Mouse (Mus musculus): ENCODE measurements around the gene Rab8b. TPM values are rescaled to one million over a fixed set of nuclear protein-coding genes. Genes with fewer than 3 reads are reported as not detected.
"Not testable (repeated sequence)": the region's sequence is repeated elsewhere in the genome, so short reads cannot be mapped to it uniquely, and the experiment has no call there.

Gene Rab8b
- polyA plus RNA-seq, 1 experiment from 2014 or later = 15.3 TPM

GRCm38 (mm10) chr9:66897851-66898250 lies 21.6 kb downstream of the Rab8b start:
- no peak overlapping the region for H3K27ac ChIP-seq (ENCODE audit: low read depth, low read length)
- no peaks in the 10 kb centered on the region for H3K27me3 ChIP-seq (replicated peaks; ENCODE audit: control insufficient read depth, insufficient read depth, low read length)
- no peak overlapping the region for H3K4me3 ChIP-seq (ENCODE audit: low read depth, low read length)
- no peak overlapping the region for H3K4me2 ChIP-seq (ENCODE audit: low read length)
- H3K9ac ChIP-seq (ENCODE audit: low read length) = no peak overlapping the region
- ATAC-seq (no peak), DNase-seq (ENCODE audit: low spot score) (no peak)
- H3K4me1 ChIP-seq (ENCODE audit: control insufficient read depth, insufficient read depth, low read length) = 0 out of 2 replicates have a peak, but pooled peaks cover under 1% of the 10 kb centered on the region
- H3K36me3 ChIP-seq (ENCODE audit: control insufficient read depth, insufficient read depth, low read length) = no peaks in the 10 kb centered on the region
- H3K9me3 ChIP-seq (replicated peaks; ENCODE audit: control insufficient read depth, low read length) = no peaks in the 10 kb centered on the region
- WGBS = 64% methylated on average over 5 of the region's 6 CpGs

DNA sequence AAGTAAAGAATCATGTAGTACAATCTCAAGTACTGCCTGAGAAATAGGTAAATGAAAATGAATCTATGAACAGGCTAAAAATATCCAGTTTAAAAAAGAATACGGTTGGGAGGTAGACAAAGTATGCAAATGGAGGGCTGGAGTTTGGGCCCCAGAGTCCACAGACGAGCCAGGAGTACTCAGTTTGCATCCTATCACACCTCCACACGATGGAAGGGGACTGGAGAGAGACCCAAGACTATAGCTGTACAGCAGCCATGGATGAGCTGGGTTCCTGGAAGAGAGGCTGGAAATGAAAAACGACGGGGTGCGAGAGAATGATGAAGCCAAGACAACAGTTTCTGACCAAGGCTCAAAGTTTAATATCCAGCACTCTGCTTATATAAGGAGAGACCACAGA lies 22.5 kb downstream of the Rab8b start:
- no peaks in the 10 kb centered on the region for H3K27me3 ChIP-seq (replicated peaks; ENCODE audit: control insufficient read depth, insufficient read depth, low read length)
- WGBS = 67% methylated on average over 6 of the region's 6 CpGs
- H3K4me2 ChIP-seq (ENCODE audit: low read length) = no peak overlapping the region
- ATAC-seq (no peak), DNase-seq (ENCODE audit: low spot score) (no peak)
- H3K27ac ChIP-seq (ENCODE audit: low read depth, low read length) = no peak overlapping the region
- no peaks in the 10 kb centered on the region for H3K4me1 ChIP-seq (ENCODE audit: control insufficient read depth, insufficient read depth, low read length)
- H3K9ac ChIP-seq (ENCODE audit: low read length) = no peak overlapping the region
- H3K9me3 ChIP-seq (replicated peaks; ENCODE audit: control insufficient read depth, low read length) = no peaks in the 10 kb centered on the region
- H3K4me3 ChIP-seq (ENCODE audit: low read depth, low read length) = no peak overlapping the region
- no peaks in the 10 kb centered on the region for H3K36me3 ChIP-seq (ENCODE audit: control insufficient read depth, insufficient read depth, low read length)

- Histone ChIP-seq H3K4me2 (ENCODE audit: low read length) (no peak overlapping the region), H3K4me1 (ENCODE audit: control insufficient read depth, insufficient read depth, low read length) (no peaks in the 10 kb centered on the region), H3K27me3 (replicated peaks; ENCODE audit: control insufficient read depth, insufficient read depth, low read length) (no peaks in the 10 kb centered on the region), H3K9ac (ENCODE audit: low read length) (no peak overlapping the region), H3K9me3 (replicated peaks; ENCODE audit: control insufficient read depth, low read length) (no peaks in the 10 kb centered on the region), H3K27ac (ENCODE audit: low read depth, low read length) (no peak overlapping the region), H3K4me3 (ENCODE audit: low read depth, low read length) (no peak overlapping the region), H3K36me3 (ENCODE audit: control insufficient read depth, insufficient read depth, low read length) (no peaks in the 10 kb centered on the region)
- WGBS = 80% methylated on average over 5 of the region's 5 CpGs
- DNase-seq (ENCODE audit: low spot score) = no peak
- ATAC-seq = no peak
Observed at GRCm38 (mm10) chr9:66895995-66896394, 23.5 kb downstream of the Rab8b start.

DNA sequence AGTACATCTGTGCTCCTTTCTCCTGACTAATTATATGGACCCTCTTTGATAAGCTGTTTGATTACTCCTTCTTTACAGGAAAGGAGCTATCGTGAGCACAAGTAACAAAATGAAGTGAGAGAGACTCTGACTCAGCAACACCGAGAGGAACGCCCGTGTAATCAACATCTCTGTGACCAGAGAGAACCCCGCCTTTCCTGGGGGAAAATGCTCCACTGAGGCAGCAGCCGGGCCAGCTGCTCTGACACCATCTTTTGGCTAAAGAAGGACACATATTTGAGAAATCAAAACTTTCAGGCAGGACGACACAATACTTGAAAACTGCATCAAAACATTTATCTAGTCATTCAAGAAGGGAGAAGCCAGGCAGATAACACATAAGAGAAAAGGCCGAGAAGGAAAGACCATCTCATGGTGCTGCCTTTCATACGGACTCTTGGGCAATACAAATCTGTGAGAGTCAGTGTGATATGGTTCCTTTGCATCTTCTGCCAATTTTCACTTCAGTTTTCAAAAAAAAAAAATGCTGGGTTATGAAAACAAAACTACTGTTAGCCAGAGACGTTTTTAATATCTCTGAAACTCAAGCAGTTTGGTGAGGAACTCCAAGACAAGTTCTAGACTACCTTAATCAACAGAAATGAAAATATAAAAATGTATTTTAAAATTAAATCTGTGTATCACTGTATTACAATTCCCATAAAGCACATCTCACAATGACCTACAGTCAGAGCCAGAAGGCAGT lies 24.3 kb downstream of the Rab8b start:
- Histone ChIP-seq H3K9ac (ENCODE audit: low read length) (no peak overlapping the region), H3K27ac (ENCODE audit: low read depth, low read length) (no peak overlapping the region), H3K27me3 (replicated peaks; ENCODE audit: control insufficient read depth, insufficient read depth, low read length) (no peaks in the 10 kb centered on the region), H3K36me3 (ENCODE audit: control insufficient read depth, insufficient read depth, low read length) (no peaks in the 10 kb centered on the region), H3K9me3 (replicated peaks; ENCODE audit: control insufficient read depth, low read length) (no peaks in the 10 kb centered on the region), H3K4me3 (ENCODE audit: low read depth, low read length) (no peak overlapping the region), H3K4me2 (ENCODE audit: low read length) (no peak overlapping the region), H3K4me1 (ENCODE audit: control insufficient read depth, insufficient read depth, low read length) (no peaks in the 10 kb centered on the region)
- DNase-seq (ENCODE audit: low spot score) = no peak
- no peak for ATAC-seq
- 76% methylated on average over 10 of the region's 10 CpGs for WGBS

GRCm38 (mm10) chr9:66894421-66894820 lies 25.1 kb downstream of the Rab8b start:
- 88% methylated on average over 1 of the region's 1 CpGs for WGBS
- DNase-seq (ENCODE audit: low spot score) (no peak), ATAC-seq (no peak)
- no peaks in the 10 kb centered on the region for H3K4me1 ChIP-seq (ENCODE audit: control insufficient read depth, insufficient read depth, low read length)
- H3K27me3 ChIP-seq (replicated peaks; ENCODE audit: control insufficient read depth, insufficient read depth, low read length) = no peaks in the 10 kb centered on the region
- H3K4me2 ChIP-seq (ENCODE audit: low read length) = no peak overlapping the region
- no peak overlapping the region for H3K27ac ChIP-seq (ENCODE audit: low read depth, low read length)
- H3K9me3 ChIP-seq (replicated peaks; ENCODE audit: control insufficient read depth, low read length) = no peaks in the 10 kb centered on the region
- H3K36me3 ChIP-seq (ENCODE audit: control insufficient read depth, insufficient read depth, low read length) = no peaks in the 10 kb centered on the region
- H3K9ac ChIP-seq (ENCODE audit: low read length) = no peak overlapping the region
- H3K4me3 ChIP-seq (ENCODE audit: low read depth, low read length) = no peak overlapping the region

GRCm38 (mm10) chr9:66892456-66892855 lies 27.0 kb downstream of the Rab8b start:
- not testable (repeated sequence) for H3K4me3 ChIP-seq (ENCODE audit: low read depth, low read length); H3K27me3 ChIP-seq (replicated peaks; ENCODE audit: control insufficient read depth, insufficient read depth, low read length); H3K9me3 ChIP-seq (replicated peaks; ENCODE audit: control insufficient read depth, low read length); H3K4me2 ChIP-seq (ENCODE audit: low read length); H3K9ac ChIP-seq (ENCODE audit: low read length); H3K27ac ChIP-seq (ENCODE audit: low read depth, low read length); ATAC-seq; DNase-seq (ENCODE audit: low spot score); H3K36me3 ChIP-seq (ENCODE audit: control insufficient read depth, insufficient read depth, low read length)
- WGBS = 99% methylated on average over 4 of the region's 4 CpGs
- H3K4me1 ChIP-seq (ENCODE audit: control insufficient read depth, insufficient read depth, low read length) = peaks cover 12% of the 10 kb centered on the region

DNA sequence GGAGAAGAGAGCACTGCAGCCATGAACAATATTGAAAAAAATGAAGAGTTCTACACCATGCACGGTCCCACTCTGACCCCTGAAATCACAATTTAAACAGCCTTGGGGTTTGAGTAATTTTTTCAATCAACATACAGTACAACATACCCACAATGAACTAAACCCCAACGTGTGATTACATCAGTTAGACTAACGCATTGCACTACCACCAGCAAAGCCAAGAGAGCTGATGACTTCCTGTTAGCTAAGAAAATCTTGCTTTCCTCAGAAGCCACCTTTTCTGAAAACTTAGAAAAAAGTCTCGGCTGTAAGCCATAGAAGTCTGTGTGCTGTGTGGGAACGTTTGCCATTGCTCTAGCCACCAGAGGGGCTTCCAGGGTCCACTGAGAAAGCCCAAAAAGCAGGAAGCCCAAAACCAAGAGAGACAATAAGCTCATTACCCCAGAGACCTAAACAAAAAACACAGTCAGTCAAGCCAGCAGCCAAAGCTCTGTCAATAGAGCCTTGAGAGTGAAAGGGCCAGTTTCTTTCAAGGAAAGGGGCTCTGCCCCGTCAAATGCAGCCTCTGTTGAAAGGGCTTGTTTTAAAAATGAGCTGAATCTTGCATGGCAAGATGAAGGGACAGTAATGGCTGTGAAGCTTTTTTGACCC lies 31.4 kb downstream of the Rab8b start:
- Histone ChIP-seq H3K9me3 (replicated peaks; ENCODE audit: control insufficient read depth, low read length) (no peaks in the 10 kb centered on the region), H3K4me1 (ENCODE audit: control insufficient read depth, insufficient read depth, low read length) (peaks cover 18% of the 10 kb centered on the region), H3K9ac (ENCODE audit: low read length) (no peak overlapping the region), H3K4me2 (ENCODE audit: low read length) (no peak overlapping the region), H3K4me3 (ENCODE audit: low read depth, low read length) (no peak overlapping the region), H3K27ac (ENCODE audit: low read depth, low read length) (no peak overlapping the region), H3K27me3 (replicated peaks; ENCODE audit: control insufficient read depth, insufficient read depth, low read length) (no peaks in the 10 kb centered on the region), H3K36me3 (ENCODE audit: control insufficient read depth, insufficient read depth, low read length) (no peaks in the 10 kb centered on the region)
- DNase-seq (ENCODE audit: low spot score) = peak; percentile 62
- WGBS = 17% methylated on average over 6 of the region's 6 CpGs
- no peak for ATAC-seq

GRCm38 (mm10) chr9:66887301-66887902 lies 32.1 kb downstream of the Rab8b start:
- WGBS = 20% methylated on average over 8 of the region's 8 CpGs
- Histone ChIP-seq H3K9ac (ENCODE audit: low read length) (no peak overlapping the region), H3K27me3 (replicated peaks; ENCODE audit: control insufficient read depth, insufficient read depth, low read length) (no peaks in the 10 kb centered on the region), H3K4me1 (ENCODE audit: control insufficient read depth, insufficient read depth, low read length) (peaks cover 20% of the 10 kb centered on the region), H3K4me2 (ENCODE audit: low read length) (no peak overlapping the region), H3K27ac (ENCODE audit: low read depth, low read length) (no peak overlapping the region), H3K36me3 (ENCODE audit: control insufficient read depth, insufficient read depth, low read length) (no peaks in the 10 kb centered on the region), H3K9me3 (replicated peaks; ENCODE audit: control insufficient read depth, low read length) (no peaks in the 10 kb centered on the region), H3K4me3 (ENCODE audit: low read depth, low read length) (no peak overlapping the region)
- DNase-seq (ENCODE audit: low spot score) (peak; percentile 50), ATAC-seq (no peak)

DNA sequence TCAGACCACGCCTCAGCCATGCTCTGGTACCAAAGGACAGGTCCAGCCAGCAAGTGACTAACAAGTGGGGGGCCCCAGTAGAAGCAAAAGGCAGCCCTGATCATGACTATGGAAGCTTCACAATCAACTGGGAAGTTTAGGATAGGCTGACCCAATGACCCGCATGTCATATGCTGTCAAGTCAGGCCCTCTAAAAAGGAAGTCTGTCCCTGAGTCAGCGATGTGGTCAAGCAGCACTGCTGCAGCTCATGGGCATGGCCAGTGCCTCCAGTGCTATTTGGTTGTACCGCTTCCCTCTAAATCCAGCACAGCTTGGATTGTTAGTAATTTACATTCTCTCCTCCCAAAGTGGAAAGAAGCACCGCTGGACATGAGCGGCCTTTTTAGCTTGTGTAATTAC lies 32.7 kb downstream of the Rab8b start:
- no peaks in the 10 kb centered on the region for H3K36me3 ChIP-seq (ENCODE audit: control insufficient read depth, insufficient read depth, low read length)
- no peaks in the 10 kb centered on the region for H3K27me3 ChIP-seq (replicated peaks; ENCODE audit: control insufficient read depth, insufficient read depth, low read length)
- H3K9me3 ChIP-seq (replicated peaks; ENCODE audit: control insufficient read depth, low read length) = no peaks in the 10 kb centered on the region
- no peak for DNase-seq (ENCODE audit: low spot score)
- H3K4me1 ChIP-seq (ENCODE audit: control insufficient read depth, insufficient read depth, low read length) = peaks cover 21% of the 10 kb centered on the region
- H3K4me2 ChIP-seq (ENCODE audit: low read length) = no peak overlapping the region
- ATAC-seq = no peak
- H3K27ac ChIP-seq (ENCODE audit: low read depth, low read length) = no peak overlapping the region
- WGBS = 87% methylated on average over 6 of the region's 6 CpGs
- no peak overlapping the region for H3K4me3 ChIP-seq (ENCODE audit: low read depth, low read length)
- no peak overlapping the region for H3K9ac ChIP-seq (ENCODE audit: low read length)
